Mouse (Mus musculus) kidney, adult 2 months (tissue): ENCODE results near the gene Bcl2l13.

Source experiments
- CTCF ChIP-seq: fragments of 200-500 bp; conservative IDR thresholded peaks from 2 replicates; pipeline ENCODE4 v1.5.1; 2011; ENCODE audit warnings: low read depth, mild to moderate bottlenecking, control low read depth, low read length, moderate library complexity, mixed read lengths; ENCODE audit not compliant: insufficient read depth, insufficient read length
- POLR2A ChIP-seq: fragments of 200-500 bp; IDR thresholded peaks from one replicate; pipeline ENCODE4 v1.6.1; 2011; ENCODE audit warnings: low read depth, low read length, control low read depth

DNA sequence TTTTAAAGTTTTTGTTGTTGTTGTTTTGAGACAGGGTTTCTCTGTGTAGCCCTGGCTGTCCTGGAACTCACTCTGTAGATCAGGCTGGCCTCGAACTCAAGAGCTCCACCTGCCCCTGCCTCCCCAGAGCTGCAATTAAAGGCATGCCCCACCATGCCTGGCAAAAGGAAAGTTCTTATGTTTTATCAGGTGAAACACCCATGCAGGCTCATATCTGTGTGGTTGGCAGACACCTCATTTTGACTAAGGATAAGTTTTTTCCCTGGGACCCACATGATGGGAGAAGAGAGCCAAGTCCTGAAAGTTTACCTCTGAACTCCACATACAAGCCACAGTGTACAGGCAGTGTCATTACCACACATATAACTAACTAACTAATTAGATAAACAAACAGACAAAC is 6.0 kb upstream of the Bcl2l13 start:
- TF ChIP-seq CTCF: no peak
- TF ChIP-seq POLR2A: no peak
